Mouse (Mus musculus) thymus, postnatal 36 days (tissue): ENCODE data around the gene Gm7247.
"Not testable (repeated sequence)": the region's sequence is repeated elsewhere in the genome, so short reads cannot be mapped to it uniquely, and the experiment has no call there.

Experiments
- DNase-seq, 2 experiments: peaks; one replicate each; pipeline ENCODE4 v3.0.0; 2022; ENCODE audit warnings: mixed read lengths in 2 of 2

Gm7247 gene

DNA sequence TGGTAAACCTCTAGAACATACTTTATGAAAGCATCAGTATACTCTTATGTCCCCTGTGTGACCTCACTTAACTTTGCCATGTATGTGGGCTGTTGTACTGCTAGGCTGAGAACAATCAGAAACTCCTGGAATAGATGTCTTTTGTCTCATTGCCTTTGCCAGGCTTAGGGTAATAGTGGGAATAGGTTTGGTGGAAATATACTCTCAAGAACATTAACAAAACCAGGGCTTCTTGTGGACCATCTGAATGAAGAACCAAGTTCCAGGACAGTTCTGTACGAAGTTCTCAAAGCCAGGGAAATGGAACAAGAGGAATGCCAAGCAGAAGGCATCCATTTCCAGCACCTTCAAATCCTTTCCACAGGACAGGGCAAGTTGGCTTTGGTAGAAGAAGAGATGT is at the start of gene Gm7247:
Gm7247 (plus strand) TSS at position 301 of the 400 bp plus-strand sequence.
- DNase-seq, result no peak

DNA sequence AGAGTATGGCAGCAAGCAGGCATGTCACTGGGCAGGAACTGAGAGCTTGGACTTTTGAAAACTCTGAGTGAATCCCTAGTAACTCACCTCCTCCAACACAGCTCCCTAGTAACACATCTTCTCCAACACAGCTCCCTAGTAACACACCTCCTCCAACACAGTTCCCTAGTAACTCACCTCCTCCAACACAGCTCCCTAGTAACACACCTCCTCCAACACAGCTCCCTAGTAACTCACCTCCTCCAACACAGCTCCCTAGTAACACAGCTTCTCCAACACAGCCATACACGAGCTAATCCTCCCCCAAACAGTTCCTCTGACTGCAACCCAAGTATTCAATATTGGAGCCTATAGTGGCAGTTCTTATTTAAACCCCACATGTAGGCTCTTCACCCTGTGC is 37.6 kb upstream of the Gm7247 start:
- DNase-seq, result no peak

DNA sequence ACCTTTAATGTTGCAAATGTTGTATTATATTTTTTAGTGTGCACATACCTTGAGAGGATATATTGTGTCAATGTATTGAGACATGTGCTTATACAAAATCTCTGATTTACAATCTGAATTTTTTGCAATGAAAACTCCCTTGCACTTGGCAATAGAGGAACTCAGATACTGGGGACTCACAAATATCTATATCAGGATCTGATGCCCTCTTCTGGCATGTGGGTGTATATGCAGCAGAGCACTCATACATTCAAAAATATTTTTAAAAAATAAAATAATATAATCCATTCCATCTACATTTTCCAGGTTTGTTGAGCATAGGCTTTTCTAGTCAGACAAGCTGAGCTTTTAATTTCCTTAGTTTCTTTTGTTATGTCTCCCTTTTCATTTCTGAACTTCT is 15.5 kb upstream of the Gm7247 start:
- DNase-seq, result no peak

DNA sequence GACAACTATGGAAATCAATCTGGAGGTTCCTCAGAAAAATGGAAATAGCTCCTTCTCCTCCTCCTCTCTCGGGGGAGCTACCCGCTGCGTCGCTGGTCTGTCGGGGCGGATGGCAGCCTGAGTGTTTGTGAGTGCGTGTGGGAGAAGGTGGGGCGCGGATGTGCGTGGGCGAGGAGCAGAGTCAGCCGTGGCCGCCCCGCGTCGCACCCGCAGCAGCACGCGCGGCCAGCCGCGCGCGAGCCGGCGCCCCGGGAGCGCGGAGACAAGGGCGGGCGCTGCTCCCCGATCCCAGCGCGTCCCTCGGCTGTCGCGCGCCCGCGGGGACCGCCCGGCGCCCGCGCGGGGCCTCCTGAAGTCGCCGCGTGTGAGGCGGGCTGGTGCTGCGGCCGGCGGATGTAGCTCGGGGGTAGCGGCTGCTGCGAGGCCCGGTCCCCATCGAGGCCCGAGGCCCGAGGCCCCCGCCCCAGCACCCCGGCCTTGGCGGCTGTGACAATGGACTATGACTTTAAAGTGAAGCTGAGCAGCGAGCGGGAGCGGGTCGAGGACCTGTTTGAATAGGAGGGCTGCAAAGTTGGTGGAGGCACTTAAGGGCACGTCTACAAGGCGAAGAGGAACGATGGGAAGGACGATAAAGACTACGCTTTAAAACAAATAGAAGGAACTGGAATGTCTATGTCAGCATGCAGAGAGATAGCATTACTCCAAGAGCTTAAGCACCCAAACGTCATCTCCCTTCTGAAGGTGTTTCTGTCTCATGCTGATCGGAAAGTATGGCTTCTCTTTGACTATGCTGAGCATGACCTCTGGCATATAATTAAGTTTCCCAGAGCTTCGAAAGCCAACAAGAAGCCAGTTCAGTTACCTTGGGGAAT is 3.2 kb upstream of the Gm7247 start:
- no peak for DNase-seq

DNA sequence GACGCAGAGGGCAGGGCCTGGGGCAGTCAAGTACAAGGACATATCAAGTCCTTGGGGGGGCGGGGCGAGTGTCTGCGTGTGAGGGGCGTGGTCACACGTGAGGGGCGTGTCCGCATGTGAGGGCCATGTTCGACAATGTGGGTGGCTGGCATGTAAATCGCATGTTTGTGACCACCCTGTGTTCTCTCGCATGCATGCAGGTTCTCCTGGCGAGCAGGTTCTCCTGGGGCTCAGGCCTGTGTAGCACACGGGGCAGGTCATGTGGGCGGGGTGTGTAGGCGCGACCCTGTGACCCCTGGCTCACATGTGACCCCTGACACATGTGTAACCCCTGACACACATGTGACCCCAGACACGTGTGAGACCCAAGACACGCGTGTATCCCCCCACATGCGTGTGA is 21.2 kb downstream of the Gm7247 start:
- no peak for DNase-seq

DNA sequence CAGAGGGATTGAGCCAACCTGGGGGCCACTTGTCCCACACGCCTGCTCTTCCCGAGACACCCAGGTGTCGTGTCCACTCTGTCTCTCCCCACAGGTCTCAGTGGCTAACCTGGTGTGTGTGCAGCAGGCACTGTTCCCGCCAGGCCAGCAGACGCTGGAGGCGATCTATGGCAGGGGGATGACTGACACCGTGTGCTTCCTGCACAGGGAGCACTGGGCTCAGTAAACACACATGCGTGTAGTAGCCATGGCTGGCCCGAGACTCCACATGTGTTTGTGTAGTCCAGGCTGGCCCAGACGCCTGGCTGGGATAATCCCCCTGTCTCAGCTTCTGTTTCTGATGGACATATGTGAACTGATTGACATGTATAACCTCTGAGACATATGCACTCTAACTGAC is 22.8 kb downstream of the Gm7247 start:
- no peak for DNase-seq

DNA sequence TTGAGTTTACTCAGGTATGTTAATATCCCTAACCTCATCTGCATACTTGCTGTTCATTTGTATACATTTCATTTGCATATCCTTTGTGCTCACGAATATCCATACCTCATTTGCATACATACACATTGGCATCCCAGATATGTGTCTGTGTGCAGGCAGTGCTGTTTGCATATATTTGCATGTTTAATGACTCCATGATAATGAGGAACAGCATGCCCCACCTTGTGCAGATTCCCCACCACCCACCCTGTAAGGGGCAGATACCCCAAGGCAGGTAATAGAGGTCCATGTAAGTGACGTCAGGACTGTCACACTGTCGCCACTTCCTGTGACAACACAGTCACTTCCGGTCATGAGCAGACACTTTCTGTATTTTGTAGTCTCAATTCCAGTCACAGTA is 24.2 kb downstream of the Gm7247 start:
- no peak for DNase-seq

DNA sequence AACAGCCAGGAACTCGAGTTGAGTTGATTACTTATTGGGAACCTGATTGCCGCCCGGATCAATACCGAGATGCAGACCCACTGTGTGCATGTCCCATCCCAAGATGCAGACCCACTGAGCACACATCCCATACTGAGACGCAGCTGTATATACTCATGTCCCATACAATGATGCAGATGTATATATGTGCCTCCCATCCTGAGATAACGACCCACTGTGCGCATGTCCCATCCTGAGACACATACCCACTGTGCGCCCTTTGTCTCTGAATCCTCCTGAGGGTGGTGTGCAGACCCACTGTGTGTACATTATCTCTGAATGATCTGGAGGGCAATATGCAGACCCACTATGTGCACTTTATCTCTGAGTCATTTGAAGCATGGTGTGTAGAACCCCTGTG is 26.2 kb downstream of the Gm7247 start:
- DNase-seq, result no peak

DNA sequence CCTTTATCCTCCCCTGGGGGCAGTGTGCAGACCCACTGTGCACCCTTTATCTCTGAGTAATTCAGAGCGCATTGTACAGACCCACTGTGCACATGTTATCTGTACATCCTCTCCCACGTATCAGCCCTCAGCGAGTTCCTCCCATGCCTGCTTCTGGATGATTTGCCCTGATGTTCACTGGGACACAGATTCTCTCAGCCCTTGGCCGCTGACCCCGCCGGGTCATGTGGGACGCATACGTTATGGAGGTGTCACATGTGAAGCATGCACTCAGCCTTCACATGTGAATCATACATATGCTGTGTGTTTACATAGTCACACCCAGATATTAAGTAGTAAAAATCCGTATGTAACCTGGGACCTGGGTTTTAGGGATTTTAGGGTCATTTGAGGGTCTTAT is 26.7 kb downstream of the Gm7247 start:
- DNase-seq, result no peak

DNA sequence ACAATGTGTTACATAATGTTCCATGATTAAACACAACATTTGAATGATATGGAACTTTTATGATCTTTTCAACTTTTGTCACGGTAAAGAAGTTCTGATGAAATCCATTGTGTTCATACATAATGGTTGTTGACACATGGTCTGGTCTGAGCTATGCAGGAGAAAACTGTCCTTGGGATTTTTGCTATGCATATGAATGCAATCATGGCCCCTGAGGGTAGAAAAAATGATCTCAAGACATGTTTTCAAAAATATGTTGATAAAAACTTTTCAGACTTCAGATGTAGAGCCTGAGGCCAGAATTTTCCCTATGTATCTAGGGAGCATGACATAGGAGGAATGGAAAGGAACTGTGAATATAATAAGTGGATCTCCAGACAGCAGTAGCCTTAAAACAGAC is 49.0 kb downstream of the Gm7247 start, which contains the start of gene Vmn2r88:
Vmn2r88 (plus strand) TSS at position 301 of the 400 bp plus-strand sequence.
- DNase-seq, result no peak

DNA sequence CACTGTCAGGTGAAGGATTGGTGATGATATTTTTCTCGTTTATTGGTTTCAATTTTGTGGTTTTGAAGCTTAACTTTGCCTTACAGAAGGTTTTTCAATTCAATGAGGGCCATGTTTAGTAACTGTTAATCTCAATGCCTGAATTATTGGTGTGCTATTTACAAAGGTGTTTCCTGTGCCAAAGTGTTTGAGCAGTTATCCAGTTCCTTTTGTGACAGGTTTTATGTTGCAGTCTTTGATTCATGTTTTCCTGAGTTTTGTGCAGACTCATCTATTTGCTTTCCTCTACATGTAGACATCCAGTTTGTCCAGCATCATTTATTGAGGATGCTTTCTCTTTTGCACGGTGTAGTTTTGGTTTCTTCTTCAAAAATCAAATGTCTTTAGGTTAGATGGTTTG is 62.3 kb downstream of the Gm7247 start:
- DNase-seq, result no peak

DNA sequence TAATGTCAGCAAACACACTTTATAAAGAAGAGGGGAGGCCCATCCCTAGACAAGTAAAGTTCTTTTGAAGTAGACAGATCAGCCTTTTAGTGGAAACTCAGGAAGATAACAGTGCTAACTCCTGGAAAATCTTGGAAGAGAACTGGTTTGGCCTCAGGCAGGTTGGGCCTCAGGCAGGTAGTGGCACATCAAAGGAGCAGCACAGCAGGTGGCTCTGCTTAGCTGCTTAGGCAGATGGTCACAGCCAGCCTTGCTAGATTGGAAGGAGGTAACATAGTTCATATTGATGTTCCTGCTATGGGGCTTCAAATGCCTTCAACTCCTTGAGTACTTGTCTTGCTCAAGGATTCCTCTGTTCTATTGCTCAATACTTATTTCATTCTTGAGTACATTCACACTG is 68.6 kb downstream of the Gm7247 start:
- not testable (repeated sequence) for DNase-seq

DNA sequence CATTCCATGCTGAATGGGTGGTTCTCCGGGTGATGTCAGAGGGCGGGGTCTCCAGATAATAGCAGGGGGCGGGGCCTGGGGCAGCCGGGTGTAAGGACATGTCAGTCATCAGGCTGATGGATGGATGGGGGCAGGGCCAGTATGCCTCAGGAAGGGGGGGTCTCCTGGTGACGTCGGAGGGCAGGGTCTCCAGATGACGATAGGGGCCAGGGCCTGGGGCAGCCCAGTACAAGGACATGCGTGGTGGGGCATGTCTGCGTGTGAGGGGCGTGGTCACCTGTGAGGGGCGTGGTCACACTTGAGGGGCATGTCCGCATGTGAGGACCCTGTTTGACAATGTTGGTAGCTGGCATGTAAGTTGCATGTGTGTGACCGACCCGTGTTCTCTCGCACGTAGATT is 73.0 kb downstream of the Gm7247 start:
- DNase-seq, result peak in 1 of 2 experiments; percentile 6

DNA sequence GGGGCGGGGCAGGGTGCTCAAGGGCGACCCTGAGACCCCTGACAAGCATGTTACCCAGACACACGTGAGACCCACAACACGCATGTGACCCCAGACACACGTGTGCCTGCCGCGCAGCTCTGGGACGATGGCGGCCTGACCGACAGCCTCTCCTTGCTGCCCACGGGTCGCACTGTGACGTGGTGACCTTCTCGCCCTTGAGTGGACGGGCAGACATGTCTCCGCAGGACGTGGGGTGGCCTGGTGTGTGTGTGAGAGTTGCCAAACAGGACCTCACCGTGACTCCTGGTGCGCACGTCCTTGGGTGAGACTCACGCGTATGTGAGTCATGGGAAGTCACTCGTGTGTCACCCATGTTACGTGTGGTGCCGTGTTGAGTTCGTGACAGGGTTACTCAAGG is 73.5 kb downstream of the Gm7247 start:
- no peak for DNase-seq

DNA sequence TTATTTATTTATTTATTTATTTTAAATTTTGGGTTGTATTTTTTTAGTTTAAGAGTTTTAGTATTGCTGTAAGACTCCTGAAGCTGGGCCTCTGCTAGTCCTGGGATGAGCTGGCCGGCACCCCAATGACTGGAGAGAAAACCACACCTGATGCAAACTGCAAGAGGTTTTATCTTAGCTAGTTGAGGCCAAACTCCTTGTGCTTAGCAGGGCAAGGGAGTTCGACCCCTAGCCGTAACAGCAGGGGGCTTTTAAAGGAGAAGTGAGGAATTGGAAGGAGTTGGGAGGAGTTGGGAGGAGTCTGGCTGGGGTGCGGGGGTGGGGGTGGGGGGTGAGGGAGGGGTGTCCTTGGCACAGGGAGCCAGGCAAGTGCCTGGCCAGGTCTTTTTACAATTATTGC is 77.4 kb downstream of the Gm7247 start:
- DNase-seq, result no peak

DNA sequence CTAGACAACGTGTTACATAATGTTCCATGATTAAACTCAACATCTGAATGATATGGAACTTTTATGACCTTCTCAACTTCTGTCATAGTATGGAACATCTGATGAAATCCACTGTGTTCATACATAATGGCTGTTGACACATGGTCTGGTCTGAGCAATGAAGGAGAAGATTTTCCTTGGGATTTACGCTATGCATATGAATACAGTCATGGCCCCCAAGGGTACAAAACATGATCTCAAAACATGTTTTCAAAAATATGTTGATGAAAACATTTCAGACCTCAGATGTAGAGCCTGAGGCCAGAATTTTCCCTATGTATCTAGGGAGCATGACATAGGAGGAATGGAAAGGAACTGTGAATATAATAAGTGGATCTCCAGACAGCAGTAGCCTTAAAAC is 90.0 kb downstream of the Gm7247 start, which contains the start of gene Vmn2r89:
Vmn2r89 (plus strand) TSS at position 301 of the 400 bp plus-strand sequence.
- not testable (repeated sequence) for DNase-seq

DNA sequence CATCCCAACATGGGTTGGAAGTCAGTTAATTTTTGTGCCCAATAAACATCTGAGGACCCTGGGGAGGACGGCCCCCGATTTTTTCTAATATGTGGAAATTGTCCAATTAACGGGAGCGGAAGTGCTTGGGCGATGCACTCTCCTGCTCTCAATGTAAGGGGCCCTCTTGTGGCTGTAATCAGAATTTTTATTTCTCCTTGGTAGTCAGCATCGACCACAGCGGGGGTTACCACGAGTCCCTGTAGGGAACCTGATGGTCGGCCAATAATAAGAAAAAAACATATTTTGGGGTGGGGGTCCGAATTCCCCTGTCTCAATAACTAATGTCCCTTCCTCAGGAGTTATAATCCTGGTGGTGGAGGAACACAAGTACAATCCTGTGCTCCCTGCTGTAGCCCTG is 118.7 kb downstream of the Gm7247 start:
- DNase-seq, result not testable (repeated sequence)

DNA sequence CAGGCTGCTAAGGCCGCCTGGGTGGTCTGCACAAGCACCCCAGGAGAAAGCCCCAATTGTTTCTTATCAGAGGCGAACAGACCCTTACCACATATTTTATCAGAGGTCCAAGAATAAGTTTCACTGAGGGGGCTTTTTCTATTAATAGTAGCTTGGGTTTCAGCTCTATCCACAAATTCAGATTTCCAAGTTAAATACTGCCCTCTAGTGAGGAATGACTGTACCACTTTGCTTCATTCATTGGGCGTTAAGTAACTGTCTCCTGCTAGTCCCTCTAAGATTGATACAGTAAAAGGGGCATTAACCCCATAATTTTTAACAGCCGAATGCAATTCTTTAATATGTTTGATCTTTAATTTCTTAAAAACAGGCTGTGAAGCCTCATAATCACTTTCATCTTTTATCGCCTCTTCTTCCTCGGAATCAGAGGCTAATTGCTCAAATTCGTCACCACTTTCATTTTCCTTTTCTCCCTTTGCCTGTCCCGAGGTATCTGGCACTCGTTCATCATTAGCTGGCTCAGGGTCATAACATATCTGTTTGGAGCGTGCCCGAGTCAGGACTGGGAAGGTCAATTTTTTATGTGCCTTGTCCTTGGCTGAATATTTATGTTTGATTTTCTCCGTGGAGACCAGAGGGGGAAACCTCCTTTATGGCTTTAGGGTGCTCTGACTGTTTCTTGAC is 119.9 kb downstream of the Gm7247 start:
- not testable (repeated sequence) for DNase-seq

DNA sequence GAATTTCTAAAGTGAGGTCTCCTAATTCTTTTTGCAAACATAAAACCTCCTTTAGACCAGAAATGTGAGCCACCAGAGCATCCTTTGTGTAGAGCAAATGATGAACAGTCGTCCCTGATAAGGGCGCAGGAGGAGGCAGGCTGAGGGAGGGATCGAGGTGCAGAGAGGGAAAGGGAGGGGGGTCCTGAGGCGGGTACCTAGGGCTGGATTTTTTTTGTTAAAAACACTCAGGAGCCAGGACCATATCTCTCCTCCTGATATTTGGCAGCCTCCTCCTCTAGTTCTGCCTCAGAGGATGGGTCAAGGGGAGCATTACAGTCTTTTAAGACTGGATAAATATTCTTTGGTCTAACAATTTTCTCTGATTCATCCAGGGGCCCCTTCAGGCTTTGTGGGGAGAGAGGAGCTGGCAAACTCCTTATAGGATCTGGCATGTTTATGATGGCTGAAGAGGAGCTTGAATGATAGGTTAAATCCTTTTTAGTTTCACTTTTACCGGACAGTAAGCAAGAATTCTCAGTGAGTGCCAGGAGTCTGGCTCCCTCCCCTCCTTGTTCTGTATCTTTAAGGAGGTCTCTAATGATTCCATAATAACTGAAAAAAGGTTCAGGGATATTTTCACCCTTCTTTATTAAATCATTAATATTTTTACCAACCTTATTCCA is 120.6 kb downstream of the Gm7247 start:
- no peak for DNase-seq

DNA sequence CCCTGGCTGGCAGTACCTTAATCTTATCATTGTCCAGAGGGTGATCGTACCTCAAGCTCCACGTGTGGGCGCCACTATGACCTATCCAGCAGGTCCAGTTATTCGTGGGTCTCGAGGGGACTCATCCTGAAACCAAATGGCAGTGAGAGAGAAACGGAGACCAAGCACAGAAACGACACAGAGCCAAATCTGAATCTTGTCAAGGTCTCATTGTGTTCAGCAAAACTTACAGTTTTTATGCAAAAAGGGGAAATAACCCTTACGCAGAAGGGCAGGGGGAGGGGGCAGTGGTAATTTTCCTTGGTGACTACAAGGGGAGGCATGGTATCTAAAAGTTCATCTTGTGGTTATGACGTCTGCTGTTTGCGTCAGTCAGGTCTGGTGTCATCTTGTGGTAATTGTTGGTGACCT is 121.4 kb downstream of the Gm7247 start:
- not testable (repeated sequence) for DNase-seq

DNA sequence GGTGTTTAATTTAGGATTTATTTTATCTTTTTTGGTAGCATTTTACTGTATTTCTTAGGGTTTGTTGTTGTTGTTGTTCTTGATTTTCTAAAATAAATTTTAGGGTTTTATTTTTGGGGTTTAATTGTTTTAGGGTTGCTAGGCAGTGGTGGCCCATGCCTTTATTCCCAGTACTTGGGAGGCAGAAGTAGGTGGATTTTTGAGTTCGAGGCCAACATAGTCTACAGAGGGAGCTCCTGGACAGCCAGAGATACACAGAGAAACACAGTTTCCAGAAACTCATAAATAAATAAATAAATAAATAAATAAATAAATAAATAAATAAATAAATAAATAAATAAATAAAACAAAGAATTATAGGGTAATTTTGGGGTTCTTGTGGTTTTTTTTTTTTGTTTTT is 122.1 kb downstream of the Gm7247 start:
- DNase-seq, result no peak

DNA sequence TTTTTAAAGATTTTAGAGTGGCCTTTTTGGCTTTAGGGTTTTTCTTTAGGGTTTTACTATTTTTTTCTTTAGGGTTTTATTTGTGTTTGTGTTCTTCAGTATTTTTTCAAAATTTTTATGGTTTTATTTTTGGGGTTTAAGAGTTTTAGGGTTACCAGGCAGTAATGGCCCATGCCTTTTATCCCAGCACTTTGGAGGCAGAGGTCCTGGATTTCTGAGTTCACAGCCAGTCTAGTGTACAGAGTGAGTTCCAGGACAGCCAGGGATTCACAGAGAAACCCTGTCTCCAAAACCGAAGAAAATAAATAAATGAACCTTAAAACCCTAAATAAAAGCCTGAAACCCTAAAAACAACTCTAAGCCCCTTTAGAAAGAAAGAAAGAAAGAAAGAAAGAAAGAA is 124.6 kb downstream of the Gm7247 start:
- no peak for DNase-seq

DNA sequence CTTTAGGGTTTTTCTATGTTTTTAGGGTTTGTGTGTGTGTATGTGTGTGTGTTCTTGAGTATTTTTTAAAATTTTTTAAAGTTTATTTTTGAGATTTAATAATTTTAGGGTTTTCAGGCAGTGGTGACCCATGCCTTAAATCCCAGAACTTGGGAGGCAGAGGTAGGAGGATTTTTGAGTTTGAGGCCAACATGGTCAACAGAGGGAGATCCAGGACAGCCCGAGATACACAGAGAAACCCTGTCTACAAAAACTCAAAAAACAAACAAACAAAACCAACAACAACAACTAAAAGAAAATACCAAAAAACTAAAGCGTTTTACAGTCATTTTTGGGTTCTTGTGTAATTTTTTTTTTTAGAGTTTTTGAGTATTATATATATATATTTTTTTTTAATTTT is 134.2 kb downstream of the Gm7247 start:
- DNase-seq, result no peak

DNA sequence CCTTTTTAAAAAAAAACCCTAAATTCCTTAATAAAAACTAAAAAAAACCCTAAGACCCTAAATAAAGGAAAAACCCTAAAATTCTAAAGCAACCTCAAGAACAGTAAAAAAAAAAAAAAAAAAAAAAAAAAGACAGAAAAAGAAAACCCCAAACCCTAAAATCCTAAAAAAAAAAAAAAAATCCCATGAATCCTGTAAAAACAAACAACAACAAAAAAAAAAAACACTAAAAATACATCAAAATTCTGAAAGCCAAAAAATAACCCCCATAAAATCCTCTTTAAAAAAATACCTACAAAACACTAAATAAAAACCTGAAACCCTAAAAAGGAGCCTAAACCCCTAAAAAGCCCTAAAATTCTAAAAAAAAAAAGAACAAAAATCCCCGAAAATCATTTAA is 135.4 kb downstream of the Gm7247 start:
- no peak for DNase-seq
